Mouse (Mus musculus) erythroblast, embryonic 14.5 days (primary cell): ENCODE results near the gene L3mbtl4.

Source experiments
- GATA1 ChIP-seq: IDR thresholded peaks from 2 replicates; pipeline ENCODE4 v1.6.1; 2012; ENCODE audit warnings: low read length, inconsistent platforms, mixed read lengths
- TAL1 ChIP-seq: IDR thresholded peaks from 3 replicates; pipeline ENCODE4 v1.6.1; 2012; ENCODE audit warnings: low read length, inconsistent platforms, mixed read lengths

DNA sequence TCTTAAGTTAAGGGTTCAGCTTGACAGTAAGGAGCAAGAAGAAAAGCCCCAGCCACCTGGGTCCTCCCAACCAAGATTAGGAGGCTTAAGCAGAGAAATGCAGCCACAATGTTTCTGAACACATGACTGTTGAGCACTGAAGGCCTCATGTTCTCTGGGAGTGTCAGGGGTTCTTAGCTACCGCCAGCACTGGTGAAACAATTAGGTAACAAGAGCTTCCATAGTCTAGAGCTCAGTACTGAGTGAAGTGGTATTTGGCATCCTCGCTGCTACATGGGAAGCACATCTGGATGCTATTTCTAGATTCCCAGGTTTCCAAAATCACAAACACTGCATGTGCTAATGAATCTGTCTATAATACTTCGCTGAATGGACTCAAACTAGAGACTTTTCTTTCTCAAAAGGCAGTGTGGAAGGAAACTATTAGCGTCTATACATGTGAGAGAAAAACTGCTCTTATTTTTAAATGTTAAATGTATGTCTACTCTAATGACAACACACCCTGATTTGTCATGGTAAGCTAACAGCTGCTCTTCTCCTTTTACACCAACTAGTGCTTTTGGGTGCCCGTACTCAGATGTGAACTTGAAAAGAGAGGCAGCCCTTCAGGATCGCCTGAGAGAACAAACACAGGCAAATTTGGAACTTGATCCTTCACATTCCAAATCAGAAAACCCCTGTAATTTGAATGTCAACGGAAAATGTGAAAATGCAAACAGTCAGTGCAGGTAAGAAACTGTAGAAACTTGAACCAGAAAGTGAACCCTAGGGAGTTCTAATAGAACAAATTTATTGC lies 356.2 kb downstream of the L3mbtl4 start:
- TF ChIP-seq GATA1 (no peak), TAL1 (no peak)
